Mouse (Mus musculus) v-Abl transformed pro-B cells (cell line): Measurements from ENCODE around the gene Psg29.

ENCODE experiments used
- in situ Hi-C, 2 experiments: fragments of 400-800 bp; cut with MboI; formaldehyde crosslinking; loops; one replicate each; pipeline ENCODE4 v1.15.1; 2025; ENCODE audit not compliant: unreplicated experiment in 2 of 2

Psg29 gene

DNA sequence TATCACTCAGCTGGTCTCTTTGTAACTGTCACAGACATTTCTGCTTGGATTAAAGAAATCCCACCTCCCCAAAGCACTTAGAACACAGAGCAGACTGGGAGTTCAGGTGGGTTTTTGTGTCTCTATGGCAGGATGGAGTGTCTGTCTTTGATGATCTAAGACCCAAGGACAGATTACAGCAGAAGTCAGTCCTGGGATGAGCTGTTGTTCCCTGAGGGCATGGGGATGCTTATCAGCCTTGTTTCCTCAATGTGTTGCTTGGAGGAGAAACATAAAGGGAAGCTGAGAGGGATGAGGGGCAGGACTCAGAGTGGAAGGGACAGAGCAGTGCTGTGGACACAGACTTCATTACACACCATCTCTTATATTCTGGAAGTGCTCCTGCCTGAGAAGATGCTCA lies at the start of gene Psg29:
TSS of gene Psg29 (plus strand) at position 301 of the 400 bp plus-strand sequence.
- in situ Hi-C loops = no loop called here

DNA sequence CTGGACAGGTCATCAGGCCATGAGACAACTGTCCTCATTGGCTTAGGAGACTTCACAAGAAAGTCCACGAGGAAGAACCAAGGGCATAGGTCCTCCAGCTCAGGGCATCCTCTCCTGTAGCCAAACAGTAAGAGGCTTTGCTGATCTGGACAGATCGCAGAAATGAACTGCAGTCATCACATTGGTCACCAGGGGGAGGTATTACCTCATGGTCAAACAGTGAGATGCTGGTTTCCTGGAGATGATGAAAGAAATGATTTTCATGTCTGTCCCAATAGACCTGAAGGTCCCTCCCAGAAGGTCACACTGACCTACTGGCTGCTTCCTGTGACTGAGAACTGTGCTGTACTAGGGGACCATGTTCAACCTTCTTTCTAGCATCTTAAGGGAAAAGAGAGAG lies 47.6 kb upstream of the Psg29 start:
- in situ Hi-C loops = loop anchor here (5.0 to 10.0 kb wide), 3 partner anchors 1529 to 1719 kb away; partner anchors contain the start of genes Pglyrp1 (in 1 of the 2) and Psg20 (in 1 of the 2)

DNA sequence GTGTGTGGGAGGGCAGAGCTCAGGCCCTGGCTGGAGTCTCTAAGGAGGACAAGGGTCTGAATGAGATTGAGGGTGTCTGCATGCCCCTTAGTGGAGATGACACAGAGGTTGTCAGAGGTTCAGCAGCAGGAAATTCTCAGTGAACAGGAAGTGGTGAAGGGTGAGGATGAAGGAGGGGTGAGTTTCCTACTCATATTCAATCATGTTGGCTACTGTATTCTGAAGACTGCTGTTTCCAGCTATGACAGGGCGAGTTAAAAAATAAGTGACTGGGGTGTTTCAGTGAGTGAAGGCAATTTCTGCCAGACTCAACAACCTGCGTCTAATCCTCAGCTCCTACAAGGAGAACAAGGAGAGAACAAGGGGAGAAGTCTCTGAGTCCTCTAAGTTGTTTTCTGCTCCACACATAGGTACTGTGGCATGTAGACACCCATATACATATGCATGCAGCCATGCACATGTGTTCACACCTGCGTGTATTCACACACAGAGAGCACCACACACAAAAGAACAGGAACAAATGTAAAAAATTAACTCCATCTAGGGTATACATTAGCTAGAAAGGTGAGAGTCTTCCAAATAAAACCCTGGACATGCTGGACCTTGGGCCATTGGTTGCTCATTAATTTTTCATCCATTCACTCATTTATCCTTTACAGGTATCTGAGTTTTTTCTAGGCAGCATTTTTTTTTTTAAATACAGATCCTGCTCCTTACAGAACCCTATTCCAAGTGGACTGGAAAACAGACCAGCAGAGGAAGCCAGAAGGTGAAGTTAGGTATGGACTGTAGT lies 46.2 kb upstream of the Psg29 start:
- in situ Hi-C loops = loop anchor here (5.0 to 10.0 kb wide), 3 partner anchors 1528 to 1718 kb away; partner anchors contain the start of genes Pglyrp1 (in 1 of the 2) and Psg20 (in 1 of the 2)

GRCm38 (mm10) chr7:17159011-17159410 lies 44.3 kb upstream of the Psg29 start:
- in situ Hi-C loops = loop anchor here (5.0 to 10.0 kb wide), 3 partner anchors 1526 to 1716 kb away; partner anchors contain the start of genes Pglyrp1 (in 1 of the 2) and Psg20 (in 1 of the 2)

DNA sequence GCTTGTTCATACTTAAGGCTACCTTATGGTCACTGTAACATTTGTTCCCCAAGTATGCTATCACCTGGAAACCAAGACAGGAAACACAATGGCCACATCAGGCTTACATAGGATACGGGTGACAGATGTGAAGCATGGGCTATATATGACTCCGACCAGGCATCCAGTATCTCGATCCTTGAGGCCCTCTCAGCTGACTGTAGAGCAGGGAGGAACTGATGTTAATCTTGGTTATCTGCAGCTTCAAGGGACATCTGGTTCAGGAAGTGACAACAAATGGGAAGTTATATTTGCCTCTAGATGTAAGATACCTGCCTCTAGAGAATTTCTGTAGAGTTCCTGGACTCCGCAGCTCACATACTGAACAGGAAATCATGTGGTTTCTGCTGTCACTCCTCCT lies 31.4 kb upstream of the Psg29 start:
- in situ Hi-C loops = no loop called here

DNA sequence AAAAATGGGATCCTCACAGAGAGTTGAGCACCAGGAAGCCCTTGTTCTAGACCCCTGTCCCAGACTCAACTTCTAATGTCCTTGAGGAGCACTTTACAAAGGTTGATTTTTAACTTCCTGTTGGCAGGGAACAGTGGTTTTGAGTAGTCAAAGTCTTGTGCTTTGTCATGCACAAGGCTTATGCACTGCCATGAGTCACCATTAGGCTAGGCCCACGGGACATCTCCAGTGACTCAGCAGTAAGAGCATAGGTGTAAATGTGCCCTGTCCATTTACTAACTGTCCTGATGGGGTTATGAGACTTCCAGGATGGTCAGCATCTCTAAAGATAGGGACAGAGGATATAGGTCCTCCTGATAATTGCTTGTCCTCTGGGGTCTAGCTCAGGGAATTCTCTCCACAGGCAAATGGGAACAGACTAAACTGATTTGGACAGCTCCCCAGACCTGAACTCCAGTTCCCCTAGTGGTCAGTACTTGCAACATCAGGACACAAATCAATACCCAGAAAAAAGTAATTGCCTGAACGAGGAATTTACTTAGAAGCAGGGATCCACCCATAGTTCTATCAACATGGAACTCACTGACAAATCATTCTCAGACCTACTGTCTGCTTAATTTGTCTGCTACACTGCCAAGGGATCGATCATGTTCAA lies 2.4 kb downstream of the Psg29 start:
- in situ Hi-C loops = no loop called here
